Mouse (Mus musculus): ENCODE data around the gene Casd1.

GRCm38 (mm10) chr6:4601297-4601931, 775 bp downstream of the Casd1 start:
- TF ChIP-seq POLR2A (IDR thresholded peaks at IDR 0.05; ENCODE audit: low read depth, low read length) (no peak), CTCF (IDR thresholded peaks at IDR 0.05; ENCODE audit: extremely low read depth, insufficient read depth, insufficient read length, insufficient replicate concordance) (no peak)
